Mouse (Mus musculus) adrenal gland, adult 8-10 months (tissue): ENCODE results near the gene Fnip2. TPM values are rescaled to one million over a fixed set of nuclear protein-coding genes. Genes with fewer than 3 reads are reported as not detected.
"Not testable (repeated sequence)": the region's sequence is repeated elsewhere in the genome, so short reads cannot be mapped to it uniquely, and the experiment has no call there.

Experiments used
- DNase-seq: peaks from one replicate; pipeline ENCODE4 v3.0.0; 2022
- total RNA-seq, 4 experiments: library from RNA; stranded (reverse); gene quantifications; 2 replicates each; pipeline ENCODE4 v1.2.4; 2022

The Fnip2 gene
- total RNA-seq, result 10 to 100 TPM in 3 of 4 experiments, 1 to 10 TPM in 1; 9.1 to 13.0 (median 10.3) TPM

GRCm38 (mm10) chr3:79567703-79568362 lies at the start of gene Fnip2:
TSS of gene Fnip2 (minus strand) at chr3:79567796.
- DNase-seq, result peak; percentile 91

GRCm38 (mm10) chr3:79609886-79610285 lies 42.3 kb upstream of the Fnip2 start:
- no peak for DNase-seq

- DNase-seq, result no peak
Measured at GRCm38 (mm10) chr3:79595468-79595867, 27.9 kb upstream of the Fnip2 start.

GRCm38 (mm10) chr3:79591793-79592471 lies 24.3 kb upstream of the Fnip2 start:
- DNase-seq, result no peak

GRCm38 (mm10) chr3:79590863-79591792 lies 23.5 kb upstream of the Fnip2 start, which contains the start of gene Ppid:
TSS of gene Ppid (plus strand) at chr3:79591342.
- DNase-seq, result peak; percentile 68

GRCm38 (mm10) chr3:79589671-79590070 lies 22.1 kb upstream of the Fnip2 start:
- DNase-seq, result no peak

GRCm38 (mm10) chr3:79586804-79587203 lies 19.2 kb upstream of the Fnip2 start:
- peak; percentile 80 for DNase-seq

GRCm38 (mm10) chr3:79579891-79580575 lies 12.4 kb upstream of the Fnip2 start:
- DNase-seq, result no peak

- DNase-seq, result no peak
Measured at GRCm38 (mm10) chr3:79578164-79578563, 10.6 kb upstream of the Fnip2 start.

GRCm38 (mm10) chr3:79577606-79578005 lies 10.0 kb upstream of the Fnip2 start:
- DNase-seq, result no peak

GRCm38 (mm10) chr3:79576865-79577264 lies 9.3 kb upstream of the Fnip2 start:
- DNase-seq, result no peak

GRCm38 (mm10) chr3:79576468-79576816 lies 8.8 kb upstream of the Fnip2 start:
- DNase-seq, result no peak

- no peak for DNase-seq
Measured at GRCm38 (mm10) chr3:79575576-79576467, 8.2 kb upstream of the Fnip2 start.

- DNase-seq, result no peak
Measured at GRCm38 (mm10) chr3:79574336-79574735, 6.7 kb upstream of the Fnip2 start.

GRCm38 (mm10) chr3:79573376-79573775 lies 5.8 kb upstream of the Fnip2 start:
- DNase-seq, result not testable (repeated sequence)

GRCm38 (mm10) chr3:79572399-79572798 lies 4.8 kb upstream of the Fnip2 start:
- DNase-seq, result no peak

GRCm38 (mm10) chr3:79569351-79569681 lies 1.7 kb upstream of the Fnip2 start:
- DNase-seq, result no peak

- DNase-seq, result no peak
Measured at GRCm38 (mm10) chr3:79568629-79569350, 1.2 kb upstream of the Fnip2 start.

- peak; percentile 28 for DNase-seq
Measured at GRCm38 (mm10) chr3:79566716-79567691, 592 bp downstream of the Fnip2 start.
